Mouse (Mus musculus): ENCODE results near the gene Prg4. TPM values are rescaled to one million over a fixed set of nuclear protein-coding genes. Genes with fewer than 3 reads are reported as not detected.

Gene Prg4
- 1 to 10 TPM in 1 of 2 experiments, under 1 TPM in 1; 0.97 to 1.3 TPM for total RNA-seq (2021)
- long read RNA-seq, experiment 1 = 0 reads
- long read RNA-seq, experiment 2 = 0 reads

GRCm38 (mm10) chr1:150466132-150466531 lies at the start of gene Prg4:
TSS of gene Prg4 (minus strand) at chr1:150466165.
- Histone ChIP-seq H3K27ac (no peak within 1 kb of the TSS), H3K4me3 (no peak within 1 kb of the TSS)
- no peak for DNase-seq (ENCODE audit: low spot score in 2 of 2)
- no peak for TF ChIP-seq CTCF (conservative IDR thresholded peaks at IDR 0.05)

GRCm38 (mm10) chr1:150513041-150513440 lies 47.1 kb upstream of the Prg4 start:
- peak overlapping the region; percentile 71; the same call in 1 of the 2 replicates for H3K27ac ChIP-seq
- no peak for TF ChIP-seq CTCF (conservative IDR thresholded peaks at IDR 0.05)
- H3K4me3 ChIP-seq = no peak overlapping the region
- DNase-seq (ENCODE audit: low spot score in 2 of 2) = no peak

- H3K4me3 ChIP-seq = no peak overlapping the region
- DNase-seq (ENCODE audit: low spot score in 2 of 2) = no peak
- TF ChIP-seq CTCF (conservative IDR thresholded peaks at IDR 0.05) = no peak
- no peak overlapping the region for H3K27ac ChIP-seq
Observed at GRCm38 (mm10) chr1:150505794-150506193, 39.8 kb upstream of the Prg4 start.

GRCm38 (mm10) chr1:150503321-150503720 lies 37.4 kb upstream of the Prg4 start:
- H3K4me3 ChIP-seq = no peak overlapping the region
- TF ChIP-seq CTCF (conservative IDR thresholded peaks at IDR 0.05) = no peak
- H3K27ac ChIP-seq = no peak overlapping the region
- DNase-seq (ENCODE audit: low spot score in 2 of 2) = no peak

- no peak for TF ChIP-seq CTCF (conservative IDR thresholded peaks at IDR 0.05)
- H3K27ac ChIP-seq = no peak overlapping the region
- no peak for DNase-seq (ENCODE audit: low spot score in 2 of 2)
- no peak overlapping the region for H3K4me3 ChIP-seq
Observed at GRCm38 (mm10) chr1:150498177-150498576, 32.2 kb upstream of the Prg4 start.

- peak in 1 of 2 experiments; percentile 29 for DNase-seq (ENCODE audit: low spot score in 2 of 2)
- no peak overlapping the region for H3K4me3 ChIP-seq
- peak; percentile 87 for TF ChIP-seq CTCF (conservative IDR thresholded peaks at IDR 0.05)
- no peak overlapping the region for H3K27ac ChIP-seq
Observed at GRCm38 (mm10) chr1:150497690-150498089, 31.7 kb upstream of the Prg4 start.

GRCm38 (mm10) chr1:150496626-150497302 lies 30.8 kb upstream of the Prg4 start:
- H3K4me3 ChIP-seq = no peak overlapping the region
- no peak for DNase-seq (ENCODE audit: low spot score in 2 of 2)
- TF ChIP-seq CTCF (conservative IDR thresholded peaks at IDR 0.05) = no peak

GRCm38 (mm10) chr1:150489148-150489547 lies 23.2 kb upstream of the Prg4 start:
- no peak for TF ChIP-seq CTCF (conservative IDR thresholded peaks at IDR 0.05)
- no peak overlapping the region for H3K27ac ChIP-seq
- no peak for DNase-seq (ENCODE audit: low spot score in 2 of 2)

More at GRCm38 (mm10) chr1:150496626-150497302, 30.8 kb upstream of the Prg4 start:
- no peak overlapping the region for H3K27ac ChIP-seq

GRCm38 (mm10) chr1:150480674-150481073 lies 14.7 kb upstream of the Prg4 start:
- peak in 1 of 2 experiments; percentile 3 for DNase-seq (ENCODE audit: low spot score in 2 of 2)
- no peak overlapping the region for H3K27ac ChIP-seq
- TF ChIP-seq CTCF (conservative IDR thresholded peaks at IDR 0.05) = no peak
- no peak overlapping the region for H3K4me3 ChIP-seq

More at GRCm38 (mm10) chr1:150489148-150489547, 23.2 kb upstream of the Prg4 start:
- no peak overlapping the region for H3K4me3 ChIP-seq

GRCm38 (mm10) chr1:150472525-150472924 lies 6.6 kb upstream of the Prg4 start:
- H3K27ac ChIP-seq = no peak overlapping the region
- H3K4me3 ChIP-seq = no peak overlapping the region
- TF ChIP-seq CTCF (conservative IDR thresholded peaks at IDR 0.05) = no peak
- DNase-seq (ENCODE audit: low spot score in 2 of 2) = no peak

- TF ChIP-seq CTCF (conservative IDR thresholded peaks at IDR 0.05) = no peak
- no peak overlapping the region for H3K27ac ChIP-seq
- no peak for DNase-seq (ENCODE audit: low spot score in 2 of 2)
- H3K4me3 ChIP-seq = no peak overlapping the region
Observed at GRCm38 (mm10) chr1:150469992-150470391, 4.0 kb upstream of the Prg4 start.

GRCm38 (mm10) chr1:150465364-150465763 lies 601 bp downstream of the Prg4 start:
- H3K4me3 ChIP-seq = no peak overlapping the region
- DNase-seq (ENCODE audit: low spot score in 2 of 2) = no peak
- no peak overlapping the region for H3K27ac ChIP-seq
- no peak for TF ChIP-seq CTCF (conservative IDR thresholded peaks at IDR 0.05)

GRCm38 (mm10) chr1:150463691-150464090 lies 2.3 kb downstream of the Prg4 start:
- Histone ChIP-seq H3K4me3 (no peak overlapping the region), H3K27ac (no peak overlapping the region)
- no peak for DNase-seq (ENCODE audit: low spot score in 2 of 2)
- TF ChIP-seq CTCF (conservative IDR thresholded peaks at IDR 0.05) = no peak

- no peak overlapping the region for H3K27ac ChIP-seq
- H3K4me3 ChIP-seq = no peak overlapping the region
- no peak for DNase-seq (ENCODE audit: low spot score in 2 of 2)
- TF ChIP-seq CTCF (conservative IDR thresholded peaks at IDR 0.05) = no peak
Observed at GRCm38 (mm10) chr1:150463068-150463467, 2.9 kb downstream of the Prg4 start.
